Mouse (Mus musculus): Measurements from ENCODE around the gene Tmem140. TPM values are rescaled to one million over a fixed set of nuclear protein-coding genes. Genes with fewer than 3 reads are reported as not detected.

Gene Tmem140
- polyA plus RNA-seq, 1 experiment, result 12.0 TPM

GRCm38 (mm10) chr6:34863786-34864514 lies 1.0 kb downstream of the Tmem140 start:
- Histone ChIP-seq H3K4me3 (peak overlapping the region; percentile 29), H3K4me2 (ENCODE audit: low read depth) (peak overlapping the region; percentile 83)
- TF ChIP-seq POLR2A (IDR thresholded peaks at IDR 0.05; ENCODE audit: insufficient read length, low read depth) (no peak), MAX (IDR thresholded peaks at IDR 0.05; ENCODE audit: low read depth) (no peak), MYOD1 (IDR thresholded peaks at IDR 0.05; ENCODE audit: control insufficient read depth in 1 of 3, insufficient read length in 2 of 3, low read depth in 2 of 3) (peak in 2 of 3 experiments; percentile 23 to 61), MYOG (IDR thresholded peaks at IDR 0.05; ENCODE audit: control insufficient read depth in 1 of 3, insufficient read depth in 1 of 3, insufficient read length in 2 of 3, low read depth in 2 of 3) (peak in 2 of 3 experiments; percentile 5 to 51), TCF12 (IDR thresholded peaks at IDR 0.05; ENCODE audit: insufficient read depth, poor library complexity, severe bottlenecking) (no peak), E2F4 (IDR thresholded peaks at IDR 0.05; ENCODE audit: insufficient read depth) (no peak)

GRCm38 (mm10) chr6:34865213-34865612 lies 2.3 kb downstream of the Tmem140 start:
- TF ChIP-seq SRF (IDR thresholded peaks at IDR 0.05; ENCODE audit: control insufficient read depth, insufficient read length, low read depth) (no peak), POLR2A (IDR thresholded peaks at IDR 0.05; ENCODE audit: insufficient read length, low read depth) (no peak), TCF3 (IDR thresholded peaks at IDR 0.05; ENCODE audit: insufficient read length, low read depth) (no peak), REST (IDR thresholded peaks at IDR 0.05; ENCODE audit: insufficient read depth, insufficient read length) (no peak), USF1 (IDR thresholded peaks at IDR 0.05; ENCODE audit: low read depth) (no peak), TCF12 (IDR thresholded peaks at IDR 0.05; ENCODE audit: insufficient read depth, poor library complexity, severe bottlenecking) (no peak), E2F4 (IDR thresholded peaks at IDR 0.05; ENCODE audit: insufficient read depth) (no peak), POLR2AphosphoS2 (IDR thresholded peaks at IDR 0.05; ENCODE audit: insufficient read length, low read depth) (no peak), MAX (IDR thresholded peaks at IDR 0.05; ENCODE audit: low read depth) (no peak), MYOD1 (IDR thresholded peaks at IDR 0.05; ENCODE audit: control insufficient read depth in 1 of 3, insufficient read length in 2 of 3, low read depth in 2 of 3) (no peak), CEBPB (IDR thresholded peaks at IDR 0.05; ENCODE audit: insufficient read depth, poor library complexity, severe bottlenecking) (no peak), MYOG (IDR thresholded peaks at IDR 0.05; ENCODE audit: control insufficient read depth in 1 of 3, insufficient read depth in 1 of 3, insufficient read length in 2 of 3, low read depth in 2 of 3) (no peak)
- Histone ChIP-seq H3K4me2 (ENCODE audit: low read depth) (peak overlapping the region; percentile 47), H3K27me3 (ENCODE audit: control insufficient read depth, insufficient read depth, insufficient read length) (no peaks in the 10 kb centered on the region), H3ac (ENCODE audit: control insufficient read depth, insufficient read length) (no peak overlapping the region), H3K36me3 (ENCODE audit: control insufficient read depth, insufficient read depth) (no peaks in the 10 kb centered on the region), H3K79me2 (ENCODE audit: control insufficient read depth, insufficient read depth) (no peaks in the 10 kb centered on the region), H3K4me3 (no peak overlapping the region)

More at GRCm38 (mm10) chr6:34863786-34864514, 1.0 kb downstream of the Tmem140 start:
- Histone ChIP-seq H3K79me2 (ENCODE audit: control insufficient read depth, insufficient read depth) (no peaks in the 10 kb centered on the region), H3K36me3 (ENCODE audit: control insufficient read depth, insufficient read depth) (no peaks in the 10 kb centered on the region), H3ac (ENCODE audit: control insufficient read depth, insufficient read length) (no peak overlapping the region), H3K27me3 (ENCODE audit: control insufficient read depth, insufficient read depth, insufficient read length) (no peaks in the 10 kb centered on the region)

- Histone ChIP-seq H3K79me2 (ENCODE audit: control insufficient read depth, insufficient read depth) (no peaks in the 10 kb centered on the region), H3ac (ENCODE audit: control insufficient read depth, insufficient read length) (no peak overlapping the region), H3K4me2 (ENCODE audit: low read depth) (peak overlapping the region; percentile 47), H3K36me3 (ENCODE audit: control insufficient read depth, insufficient read depth) (no peaks in the 10 kb centered on the region), H3K27me3 (ENCODE audit: control insufficient read depth, insufficient read depth, insufficient read length) (no peaks in the 10 kb centered on the region), H3K4me3 (no peak overlapping the region)
- peak; percentile 23; the same call in 1 of the 2 replicates for TF ChIP-seq CEBPB (IDR thresholded peaks at IDR 0.05; ENCODE audit: insufficient read depth, poor library complexity, severe bottlenecking)
- TF ChIP-seq USF1 (IDR thresholded peaks at IDR 0.05; ENCODE audit: low read depth), result no peak
- peak in 1 of 3 experiments; percentile 28 for TF ChIP-seq MYOG (IDR thresholded peaks at IDR 0.05; ENCODE audit: control insufficient read depth in 1 of 3, insufficient read depth in 1 of 3, insufficient read length in 2 of 3, low read depth in 2 of 3)
These were observed 3.0 kb downstream of the Tmem140 start for GRCm38 (mm10) chr6:34865711-34866593.

- no peaks in the 10 kb centered on the region for H3K79me2 ChIP-seq (ENCODE audit: control insufficient read depth, insufficient read depth)
- H3K4me3 ChIP-seq, result peak overlapping the region; percentile 7
- no peaks in the 10 kb centered on the region for H3K36me3 ChIP-seq (ENCODE audit: control insufficient read depth, insufficient read depth)
- peak overlapping the region; percentile 47 for H3K4me2 ChIP-seq (ENCODE audit: low read depth)
- H3ac ChIP-seq (ENCODE audit: control insufficient read depth, insufficient read length), result no peak overlapping the region
- TF ChIP-seq E2F4 (IDR thresholded peaks at IDR 0.05; ENCODE audit: insufficient read depth), result no peak
- no peak for TF ChIP-seq POLR2AphosphoS2 (IDR thresholded peaks at IDR 0.05; ENCODE audit: insufficient read length, low read depth)
- TF ChIP-seq MAX (IDR thresholded peaks at IDR 0.05; ENCODE audit: low read depth), result no peak
- no peak for TF ChIP-seq USF1 (IDR thresholded peaks at IDR 0.05; ENCODE audit: low read depth)
- no peak for TF ChIP-seq CEBPB (IDR thresholded peaks at IDR 0.05; ENCODE audit: insufficient read depth, poor library complexity, severe bottlenecking)
- TF ChIP-seq REST (IDR thresholded peaks at IDR 0.05; ENCODE audit: insufficient read depth, insufficient read length), result no peak
- TF ChIP-seq POLR2A (IDR thresholded peaks at IDR 0.05; ENCODE audit: insufficient read length, low read depth), result no peak
- no peak for TF ChIP-seq TCF12 (IDR thresholded peaks at IDR 0.05; ENCODE audit: insufficient read depth, poor library complexity, severe bottlenecking)
- peak in 1 of 3 experiments; percentile 52 for TF ChIP-seq MYOD1 (IDR thresholded peaks at IDR 0.05; ENCODE audit: control insufficient read depth in 1 of 3, insufficient read length in 2 of 3, low read depth in 2 of 3)
- peak in 2 of 3 experiments; percentile 17 to 23 for TF ChIP-seq MYOG (IDR thresholded peaks at IDR 0.05; ENCODE audit: control insufficient read depth in 1 of 3, insufficient read depth in 1 of 3, insufficient read length in 2 of 3, low read depth in 2 of 3)
- no peak for TF ChIP-seq SRF (IDR thresholded peaks at IDR 0.05; ENCODE audit: control insufficient read depth, insufficient read length, low read depth)
- TF ChIP-seq TCF3 (IDR thresholded peaks at IDR 0.05; ENCODE audit: insufficient read length, low read depth), result no peak
- H3K27me3 ChIP-seq (ENCODE audit: control insufficient read depth, insufficient read depth, insufficient read length), result no peaks in the 10 kb centered on the region
These were observed 3.8 kb downstream of the Tmem140 start for GRCm38 (mm10) chr6:34866786-34867185.
